8 mouse cellular contexts compared by ENCODE assay signal in the genomic region with DNA sequence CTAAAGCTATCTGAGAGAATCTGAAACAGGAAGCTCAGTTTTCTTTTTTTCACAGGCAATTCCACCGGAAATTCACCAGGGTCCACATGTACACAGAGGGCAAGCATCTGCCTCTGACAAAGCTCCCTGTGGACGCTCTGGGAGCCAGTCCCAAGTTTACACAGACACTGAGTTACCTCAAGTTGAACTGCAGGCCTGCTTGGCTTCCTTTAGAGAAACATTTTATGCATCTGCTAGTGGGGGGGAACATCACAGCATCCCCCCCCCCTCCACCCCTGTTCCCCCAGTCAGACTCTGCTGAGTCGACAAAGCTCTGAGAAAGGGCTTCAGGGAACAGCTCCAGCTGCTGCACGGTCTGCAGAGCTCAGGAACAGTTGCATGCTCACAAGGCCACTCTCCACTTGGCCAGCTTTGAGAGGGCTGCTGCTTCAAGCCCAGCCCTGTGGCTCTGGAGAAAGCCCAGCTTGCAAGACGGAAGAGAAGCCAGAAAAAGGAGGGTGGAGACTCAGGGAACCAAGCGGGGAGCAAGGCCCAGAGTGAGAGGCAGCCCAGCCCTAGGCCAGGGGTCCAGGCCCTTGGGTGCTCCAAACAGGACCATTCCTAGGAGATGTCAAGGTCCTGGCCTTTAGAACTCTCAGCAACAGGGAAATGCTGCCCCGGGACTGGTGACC. TPM values are rescaled to one million over a fixed set of nuclear protein-coding genes. Genes with fewer than 3 reads are reported as not detected.
DNase-seq lines count a peak whose midpoint lies in the region; ATAC-seq and TF ChIP-seq lines count a peak whose summit lies in the region.

No protein-coding gene starts in this region.

- no peaks in the 10 kb centered on the region for H3K9me3 ChIP-seq in E14TG2a.4 (ENCODE audit: low read length)
- no peaks in the 10 kb centered on the region for H3K9me3 ChIP-seq in forebrain, embryonic 10.5 days
- no peaks in the 10 kb centered on the region for H3K9me3 ChIP-seq in heart, embryonic 16.5 days (replicated peaks; ENCODE audit: control insufficient read depth, low read length)
- no peaks in the 10 kb centered on the region for H3K9me3 ChIP-seq in kidney, embryonic 16.5 days (ENCODE audit: low read length)
- no peaks in the 10 kb centered on the region for H3K9me3 ChIP-seq in neural tube, embryonic 15.5 days (replicated peaks)

- peak overlapping the region; percentile 90 for H3K4me3 ChIP-seq in E14TG2a.4 (replicated peaks; ENCODE audit: low read length)
- peak overlapping the region; percentile 84 for H3K4me3 ChIP-seq in forebrain, embryonic 10.5 days
- H3K4me3 ChIP-seq in heart, embryonic 16.5 days (ENCODE audit: low read length) = peak overlapping the region; percentile 89
- H3K4me3 ChIP-seq in kidney, embryonic 16.5 days (ENCODE audit: low read length) = peak overlapping the region; percentile 81
- peak overlapping the region; percentile 92 for H3K4me3 ChIP-seq in lung, adult 2 months (replicated peaks; ENCODE audit: extremely low read depth, low read depth, low read length)
- H3K4me3 ChIP-seq in neural tube, embryonic 15.5 days (replicated peaks) = peak overlapping the region; percentile 88

- no peak for TF ChIP-seq CTCF in E14TG2a.4 (conservative IDR thresholded peaks at IDR 0.05; ENCODE audit: low read length)
- no peak for TF ChIP-seq CTCF in lung, adult 2 months (IDR thresholded peaks at IDR 0.05; ENCODE audit: insufficient read depth, low read length)

- peak overlapping the region; percentile 93 for H3K4me2 ChIP-seq in heart, embryonic 16.5 days (ENCODE audit: low read depth, low read length)
- H3K4me2 ChIP-seq in kidney, embryonic 16.5 days (replicated peaks; ENCODE audit: low read depth, low read length) = peak overlapping the region; percentile 78
- peak overlapping the region; percentile 87 for H3K4me2 ChIP-seq in neural tube, embryonic 15.5 days

- TF ChIP-seq POLR2A in lung, adult 2 months (IDR thresholded peaks at IDR 0.05; ENCODE audit: borderline replicate concordance, extremely low read depth, low read depth, low read length) = no peak

- peak overlapping the region; percentile 91 for H3K9ac ChIP-seq in heart, embryonic 16.5 days (ENCODE audit: low read length)
- H3K9ac ChIP-seq in kidney, embryonic 16.5 days (replicated peaks; ENCODE audit: low read length) = peak overlapping the region; percentile 82
- peak overlapping the region; percentile 83 for H3K9ac ChIP-seq in neural tube, embryonic 15.5 days (replicated peaks)

- H3K4me1 ChIP-seq in E14TG2a.4 (replicated peaks; ENCODE audit: low read depth, low read length) = peaks cover 40% of the 10 kb centered on the region
- peaks cover 21% of the 10 kb centered on the region for H3K4me1 ChIP-seq in forebrain, embryonic 10.5 days
- H3K4me1 ChIP-seq in heart, embryonic 16.5 days (ENCODE audit: control insufficient read depth, insufficient read depth, low read length) = peaks cover 20% of the 10 kb centered on the region
- H3K4me1 ChIP-seq in kidney, embryonic 16.5 days (ENCODE audit: insufficient read depth, low read length) = peaks cover 13% of the 10 kb centered on the region
- H3K4me1 ChIP-seq in lung, adult 2 months (ENCODE audit: control insufficient read depth, insufficient read depth, low read length) = peaks cover 14% of the 10 kb centered on the region
- H3K4me1 ChIP-seq in neural tube, embryonic 15.5 days = peaks cover 20% of the 10 kb centered on the region

- peak; percentile 54 for DNase-seq in adrenal gland, postnatal 25 days
- DNase-seq in forebrain, embryonic 10.5 days (ENCODE audit: extremely low spot score, low spot score) = peak; percentile 31
- peak; percentile 61 for DNase-seq in lung, adult 2 months
- DNase-seq in B cell, adult 2 months = no peak

- peaks cover 8% of the 10 kb centered on the region; the same call in 1 of the 2 replicates for H3K36me3 ChIP-seq in E14TG2a.4 (ENCODE audit: insufficient read depth, low read length)
- no peaks in the 10 kb centered on the region; the same call in 1 of the 2 replicates for H3K36me3 ChIP-seq in forebrain, embryonic 10.5 days (replicated peaks)
- no peaks in the 10 kb centered on the region for H3K36me3 ChIP-seq in heart, embryonic 16.5 days (ENCODE audit: control insufficient read depth, insufficient read depth)
- no peaks in the 10 kb centered on the region for H3K36me3 ChIP-seq in kidney, embryonic 16.5 days (ENCODE audit: insufficient read depth, low read length)
- no peaks in the 10 kb centered on the region for H3K36me3 ChIP-seq in neural tube, embryonic 15.5 days

- 47% methylated on average over 7 of the region's 7 CpGs for WGBS in forebrain, embryonic 10.5 days
- 18% methylated on average over 7 of the region's 7 CpGs for WGBS in heart, embryonic 16.5 days
- WGBS in kidney, embryonic 16.5 days = 22% methylated on average over 7 of the region's 7 CpGs
- 5% methylated on average over 7 of the region's 7 CpGs for WGBS in lung, adult 2 months
- WGBS in neural tube, embryonic 15.5 days = 32% methylated on average over 7 of the region's 7 CpGs

- peak; percentile 55 for ATAC-seq in heart, embryonic 16.5 days (replicated peaks; ENCODE audit: extremely low read depth, insufficient read depth, low FRiP score)
- ATAC-seq in kidney, embryonic 16.5 days (ENCODE audit: low FRiP score, low TSS enrichment) = peak; percentile 78
- ATAC-seq in neural tube, embryonic 15.5 days (ENCODE audit: low FRiP score) = 0 out of 2 replicates have a peak, but pooled peaks have one; percentile 3

- H3K27ac ChIP-seq in forebrain, embryonic 10.5 days = peak overlapping the region; percentile 89
- H3K27ac ChIP-seq in heart, embryonic 16.5 days (ENCODE audit: low read length) = peak overlapping the region; percentile 86
- H3K27ac ChIP-seq in kidney, embryonic 16.5 days (ENCODE audit: low read length) = peak overlapping the region; percentile 82
- H3K27ac ChIP-seq in neural tube, embryonic 15.5 days (replicated peaks) = peak overlapping the region; percentile 67

- H3K27me3 ChIP-seq in E14TG2a.4 (ENCODE audit: insufficient read depth, low read length) = peaks cover 5% of the 10 kb centered on the region; the same call in 1 of the 2 replicates
- H3K27me3 ChIP-seq in forebrain, embryonic 10.5 days (ENCODE audit: poor library complexity, severe bottlenecking) = peaks cover 13% of the 10 kb centered on the region
- no peaks in the 10 kb centered on the region for H3K27me3 ChIP-seq in heart, embryonic 16.5 days (ENCODE audit: control insufficient read depth, insufficient read depth, low read length)
- no peaks in the 10 kb centered on the region for H3K27me3 ChIP-seq in kidney, embryonic 16.5 days (ENCODE audit: insufficient read depth, low read length)
- no peaks in the 10 kb centered on the region for H3K27me3 ChIP-seq in neural tube, embryonic 15.5 days (replicated peaks)

RNA-seq across cellular contexts. Expression of gene Tbc1d2b, which starts 1.5 kb away (rescaled TPM):
- total RNA-seq in adrenal gland, postnatal 25 days (2021) = 30.5 and 44.4 TPM in 2 replicates
- polyA plus RNA-seq in forebrain, embryonic 10.5 days (2016; fragmentation: Nextera tagmentation; extraction: Ambion mirVana) = 7.8 and 8.0 TPM in 2 replicates
- polyA plus RNA-seq in heart, embryonic 16.5 days (2015; fragmentation: Nextera tagmentation; extraction: Ambion mirVana) = 6.9 and 7.4 TPM in 2 replicates
- 12.8 and 12.9 TPM in 2 replicates for polyA plus RNA-seq in kidney, embryonic 16.5 days (2015; fragmentation: Nextera tagmentation; extraction: Ambion mirVana)
- polyA plus RNA-seq in lung, adult 2 months (2012; rRNA removed) = 40.7 and 46.4 TPM in 2 replicates
- 6.1 and 7.6 TPM in 2 replicates for polyA plus RNA-seq in neural tube, embryonic 15.5 days (2015; fragmentation: Nextera tagmentation; extraction: Ambion mirVana)

Comparison
In these comparisons a context has a peak if more than half of its experiments do, and no peak if none do; other contexts are left out.
1. DNase-seq: peak in adrenal gland, postnatal 25 days (single experiment), forebrain, embryonic 10.5 days (single experiment) and lung, adult 2 months (single experiment); none in B cell, adult 2 months (0 of 2).
2. ATAC-seq: peak in every context shown above with its lines; median percentile 78 in kidney, embryonic 16.5 days; 55 in heart, embryonic 16.5 days; 3 in neural tube, embryonic 15.5 days.
3. Peak in every context shown above with its lines, with median percentiles within 50 percentile points of each other: H3K4me3 ChIP-seq, H3K27ac ChIP-seq, H3K4me2 ChIP-seq and H3K9ac ChIP-seq.